Mouse (Mus musculus) limb, embryonic 10.5 days (tissue): ENCODE results near the gene Ctnnbl1. TPM values are rescaled to one million over a fixed set of nuclear protein-coding genes. Genes with fewer than 3 reads are reported as not detected.
A peak's percentile ranks its signal among the peaks of the same experiment; 100 is the strongest.

Source experiments
- DNase-seq: peaks from one replicate; pipeline ENCODE4 v3.0.0-alpha.2; 2017; ENCODE audit warnings: low spot score
- H3K27ac ChIP-seq: fragments of 300-500 bp; sonication (generic); 2 replicates; pipeline ENCODE4 v1.5.1; 2016; ENCODE audit warnings: mild to moderate bottlenecking
- H3K27me3 ChIP-seq: fragments of 300-500 bp; sonication (generic); 2 replicates; pipeline ENCODE4 v1.6.1; 2016; ENCODE audit warnings: low read depth, mild to moderate bottlenecking; ENCODE audit not compliant: poor library complexity, severe bottlenecking
- H3K36me3 ChIP-seq: fragments of 300-500 bp; sonication (generic); 2 replicates; pipeline ENCODE4 v1.6.1; 2016; ENCODE audit warnings: mild to moderate bottlenecking, moderate library complexity
- H3K4me1 ChIP-seq: fragments of 300-500 bp; sonication (generic); 2 replicates; pipeline ENCODE4 v1.6.1; 2016
- H3K4me3 ChIP-seq: fragments of 300-500 bp; sonication (generic); 2 replicates; pipeline ENCODE4 v1.5.1; 2016; ENCODE audit warnings: mild to moderate bottlenecking, moderate library complexity
- H3K9me3 ChIP-seq: fragments of 300-500 bp; sonication (generic); replicated peaks from 2 replicates; pipeline ENCODE4 v1.6.1; 2016; ENCODE audit warnings: mild to moderate bottlenecking
- WGBS: fragments of 180-500 bp; shearing (Covaris S2); methylation state at CpG from one replicate; pipeline ENCODE4 v1.1.7; 2016; 5-methylcytosine and 5-hydroxymethylcytosine counted together
- polyA plus RNA-seq: library from polyadenylated mRNA; unstranded; fragments of >200 nt; fragmentation: Nextera tagmentation; extraction: Ambion mirVana; gene quantifications from 2 replicates; pipeline ENCODE4 v1.2.1, GENCODE M21; 2016

The Ctnnbl1 gene
- polyA plus RNA-seq, 1 experiment from 2014 or later: 90.7 TPM

GRCm38 (mm10) chr2:157715586-157716191, 21.5 kb upstream of the Ctnnbl1 start:
- Histone ChIP-seq H3K36me3 (no peaks in the 10 kb centered on the region), H3K4me3 (no peak overlapping the region), H3K4me1 (peaks cover 40% of the 10 kb centered on the region), H3K27me3 (no peaks in the 10 kb centered on the region), H3K27ac (no peak overlapping the region; the same call in 1 of the 2 replicates), H3K9me3 (no peaks in the 10 kb centered on the region)
- 58% methylated on average over 12 of the region's 12 CpGs for WGBS
- no peak for DNase-seq

DNA sequence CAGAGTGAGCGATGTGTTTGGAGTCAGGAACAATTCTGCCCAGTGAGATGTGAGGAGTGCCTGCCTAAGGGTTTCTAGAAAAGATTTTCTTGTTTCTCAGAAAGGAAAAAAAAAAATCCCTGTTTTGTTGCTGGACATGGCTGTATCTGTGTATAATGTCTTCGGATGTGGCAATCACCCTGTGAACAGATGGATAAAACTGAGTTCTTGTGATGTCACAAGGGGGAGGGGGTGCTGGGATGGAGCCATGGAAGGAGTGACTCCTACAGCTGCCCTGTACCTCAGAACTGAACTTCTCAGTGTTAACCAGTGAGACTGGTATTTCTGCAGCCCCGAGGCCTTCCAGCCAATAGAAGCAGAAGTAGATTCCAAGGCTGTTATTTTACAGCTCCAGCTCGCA, 18.8 kb upstream of the Ctnnbl1 start:
- peaks cover 40% of the 10 kb centered on the region for H3K4me1 ChIP-seq
- no peak for DNase-seq
- H3K9me3 ChIP-seq: no peaks in the 10 kb centered on the region
- no peak overlapping the region for H3K27ac ChIP-seq
- no peaks in the 10 kb centered on the region for H3K36me3 ChIP-seq
- WGBS: 50% methylated on average over 4 of the region's 4 CpGs
- H3K27me3 ChIP-seq: no peaks in the 10 kb centered on the region
- H3K4me3 ChIP-seq: no peak overlapping the region

DNA sequence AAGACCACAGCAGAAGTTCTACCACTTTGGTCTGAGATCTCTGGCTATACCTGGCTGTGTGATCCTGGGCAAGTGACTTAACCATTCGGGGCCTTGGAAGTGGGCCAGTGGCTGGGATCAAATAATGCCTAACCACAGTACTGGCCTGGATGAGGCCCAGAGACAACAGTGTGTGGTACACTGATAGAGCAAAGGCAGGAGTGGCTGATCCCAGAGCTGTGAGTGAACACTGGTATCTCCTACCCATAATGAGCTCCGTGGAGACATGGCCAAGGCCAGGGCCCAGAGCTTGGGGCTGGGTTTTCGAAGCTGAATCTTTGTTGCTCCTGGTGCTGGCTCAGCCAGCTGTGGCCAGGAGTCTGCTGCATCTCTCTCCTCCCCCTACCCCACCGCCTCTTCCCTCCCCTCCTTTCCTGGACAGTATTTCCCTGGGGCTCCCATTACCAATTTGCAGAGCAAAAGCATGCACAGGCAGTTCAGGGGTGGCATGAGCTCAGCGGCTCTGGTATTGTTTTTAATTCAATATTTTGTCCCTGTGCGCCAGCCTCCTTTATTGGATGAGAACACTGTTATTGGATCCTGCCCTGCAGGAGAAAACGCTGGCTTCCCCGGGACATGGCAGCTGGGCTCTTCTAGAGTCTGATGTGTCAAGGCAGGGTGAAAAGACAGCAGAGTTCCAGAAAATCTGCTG, 13.2 kb upstream of the Ctnnbl1 start:
- Histone ChIP-seq H3K36me3 (no peaks in the 10 kb centered on the region), H3K27me3 (no peaks in the 10 kb centered on the region), H3K9me3 (no peaks in the 10 kb centered on the region), H3K4me1 (peaks cover 24% of the 10 kb centered on the region), H3K27ac (peak overlapping the region; percentile 53; the same call in 1 of the 2 replicates), H3K4me3 (no peak overlapping the region)
- no peak for DNase-seq
- 72% methylated on average over 8 of the region's 8 CpGs for WGBS

DNA sequence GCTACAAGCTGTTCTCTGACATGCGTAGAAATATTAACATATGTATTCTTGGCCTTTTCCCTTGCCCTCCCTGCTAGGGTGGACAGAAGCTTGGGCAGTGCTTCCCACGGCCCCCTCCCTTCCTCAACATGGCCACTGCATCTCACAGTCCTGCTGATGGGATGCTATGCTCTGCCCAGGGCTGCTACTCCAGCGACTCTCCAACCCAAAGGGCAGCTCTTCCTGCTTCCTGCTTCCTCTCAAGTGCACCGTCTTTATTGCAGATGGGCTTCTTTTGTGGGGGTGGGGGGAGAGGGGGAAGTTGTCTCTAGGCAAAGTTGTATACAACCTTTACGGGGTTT, 12.7 kb upstream of the Ctnnbl1 start:
- H3K27ac ChIP-seq: peak overlapping the region; percentile 53; the same call in 1 of the 2 replicates
- no peaks in the 10 kb centered on the region for H3K36me3 ChIP-seq
- peaks cover 19% of the 10 kb centered on the region for H3K4me1 ChIP-seq
- no peak overlapping the region for H3K4me3 ChIP-seq
- DNase-seq: no peak
- WGBS: 59% methylated on average over 5 of the region's 5 CpGs
- no peaks in the 10 kb centered on the region for H3K27me3 ChIP-seq
- no peaks in the 10 kb centered on the region for H3K9me3 ChIP-seq

- Histone ChIP-seq H3K4me3 (no peak overlapping the region), H3K27ac (no peak overlapping the region), H3K36me3 (peaks cover 13% of the 10 kb centered on the region), H3K27me3 (no peaks in the 10 kb centered on the region), H3K9me3 (no peaks in the 10 kb centered on the region), H3K4me1 (peaks cover 14% of the 10 kb centered on the region)
- DNase-seq: no peak
- WGBS: 79% methylated on average over 7 of the region's 7 CpGs
Observed at GRCm38 (mm10) chr2:157744619-157745018, 7.4 kb downstream of the Ctnnbl1 start.

DNA sequence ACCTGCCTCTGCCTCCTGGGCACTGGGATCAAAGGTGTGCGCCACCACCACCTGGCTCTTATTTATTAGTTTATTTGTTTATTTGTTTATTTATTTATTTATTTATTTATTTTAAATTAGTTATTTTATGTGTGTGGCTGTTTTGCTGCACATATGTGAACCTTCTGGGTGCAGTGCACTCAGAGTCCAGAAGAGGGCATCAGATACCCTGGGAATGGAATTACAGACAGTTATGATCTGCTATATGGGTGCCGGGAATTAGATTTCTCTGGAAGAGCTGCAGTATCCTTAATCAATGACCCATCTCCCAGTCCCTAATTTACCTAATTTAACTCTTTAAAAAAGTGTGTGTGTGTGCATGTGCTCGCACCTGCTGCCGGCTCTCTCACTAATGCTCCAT, 8.5 kb downstream of the Ctnnbl1 start:
- Histone ChIP-seq H3K4me1 (peaks cover 14% of the 10 kb centered on the region), H3K27ac (no peak overlapping the region), H3K27me3 (no peaks in the 10 kb centered on the region), H3K4me3 (no peak overlapping the region), H3K9me3 (no peaks in the 10 kb centered on the region), H3K36me3 (peaks cover 17% of the 10 kb centered on the region)
- no peak for DNase-seq
- WGBS: 97% methylated on average over 4 of the region's 4 CpGs

DNA sequence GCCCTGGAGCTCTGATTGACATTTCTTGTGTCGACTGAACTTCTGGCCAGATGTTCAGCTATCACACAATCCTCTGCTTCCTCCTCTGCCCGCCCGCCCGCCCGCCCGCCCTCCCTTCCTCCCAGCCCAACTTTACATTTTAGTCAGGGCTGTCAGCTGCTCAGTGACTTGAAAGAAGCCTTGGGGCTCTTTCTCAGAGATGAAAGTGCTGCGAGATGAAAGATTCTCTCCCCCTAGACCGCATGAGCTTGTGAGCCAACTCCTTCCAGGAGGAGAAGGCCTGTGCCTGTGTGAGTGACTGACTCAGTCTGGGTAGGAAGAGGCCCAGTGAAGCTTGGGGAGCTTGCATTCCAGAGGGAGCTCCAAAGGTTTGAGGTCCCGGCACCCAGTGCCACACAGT, 9.4 kb downstream of the Ctnnbl1 start:
- H3K4me3 ChIP-seq: no peak overlapping the region
- 39% methylated on average over 9 of the region's 9 CpGs for WGBS
- no peaks in the 10 kb centered on the region for H3K9me3 ChIP-seq
- no peak overlapping the region; the same call in 1 of the 2 replicates for H3K27ac ChIP-seq
- DNase-seq: no peak
- H3K27me3 ChIP-seq: no peaks in the 10 kb centered on the region
- H3K4me1 ChIP-seq: peaks cover 20% of the 10 kb centered on the region
- peaks cover 17% of the 10 kb centered on the region for H3K36me3 ChIP-seq

- Histone ChIP-seq H3K27ac (no peak overlapping the region), H3K27me3 (no peaks in the 10 kb centered on the region), H3K9me3 (no peaks in the 10 kb centered on the region), H3K4me1 (peaks cover 31% of the 10 kb centered on the region), H3K36me3 (peaks cover 17% of the 10 kb centered on the region), H3K4me3 (no peak overlapping the region)
- no peak for DNase-seq
- 43% methylated on average over 2 of the region's 2 CpGs for WGBS
Observed at GRCm38 (mm10) chr2:157747989-157748388, 10.8 kb downstream of the Ctnnbl1 start.

DNA sequence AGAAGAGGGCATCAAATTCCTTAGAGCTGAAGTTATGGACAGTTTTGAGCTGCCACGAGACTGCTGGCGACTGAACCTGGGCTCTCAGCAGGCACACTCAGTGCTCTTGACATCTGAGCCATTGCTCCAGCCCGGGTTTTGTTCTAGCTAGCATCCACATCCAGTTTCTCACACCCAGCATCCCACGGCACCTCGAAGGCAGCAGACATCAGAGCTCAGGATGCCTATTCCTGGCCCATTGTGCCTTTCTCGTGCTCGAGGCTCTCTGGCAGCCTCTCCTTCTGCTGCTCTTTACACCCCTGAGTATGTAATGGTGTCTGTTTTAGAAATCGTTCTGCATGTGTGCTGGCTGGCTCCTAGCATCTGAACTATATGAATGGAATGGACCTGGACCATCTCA, 13.3 kb downstream of the Ctnnbl1 start:
- H3K4me3 ChIP-seq: no peak overlapping the region
- DNase-seq: no peak
- no peaks in the 10 kb centered on the region for H3K9me3 ChIP-seq
- H3K27me3 ChIP-seq: no peaks in the 10 kb centered on the region
- H3K4me1 ChIP-seq: peaks cover 29% of the 10 kb centered on the region
- no peak overlapping the region for H3K27ac ChIP-seq
- H3K36me3 ChIP-seq: peaks cover 16% of the 10 kb centered on the region
- 79% methylated on average over 8 of the region's 8 CpGs for WGBS

- Histone ChIP-seq H3K4me1 (peaks cover 29% of the 10 kb centered on the region), H3K27me3 (no peaks in the 10 kb centered on the region), H3K4me3 (no peak overlapping the region), H3K9me3 (no peaks in the 10 kb centered on the region), H3K36me3 (peaks cover 12% of the 10 kb centered on the region), H3K27ac (no peak overlapping the region)
- no peak for DNase-seq
- 80% methylated on average over 12 of the region's 12 CpGs for WGBS
Observed at GRCm38 (mm10) chr2:157750926-157751588, 13.9 kb downstream of the Ctnnbl1 start.

- WGBS: 60% methylated on average over 22 of the region's 22 CpGs
- Histone ChIP-seq H3K4me3 (no peak overlapping the region), H3K9me3 (no peaks in the 10 kb centered on the region), H3K36me3 (peaks cover 10% of the 10 kb centered on the region), H3K27me3 (no peaks in the 10 kb centered on the region), H3K27ac (0 out of 2 replicates have a peak overlapping the region, but pooled peaks have one; percentile 2), H3K4me1 (peaks cover 24% of the 10 kb centered on the region)
- DNase-seq: no peak
Observed at GRCm38 (mm10) chr2:157751589-157752373, 14.6 kb downstream of the Ctnnbl1 start.

- Histone ChIP-seq H3K27me3 (no peaks in the 10 kb centered on the region), H3K9me3 (no peaks in the 10 kb centered on the region), H3K4me3 (no peak overlapping the region), H3K36me3 (peaks cover 10% of the 10 kb centered on the region), H3K27ac (no peak overlapping the region), H3K4me1 (peaks cover 20% of the 10 kb centered on the region)
- DNase-seq: no peak
- WGBS: 86% methylated on average over 7 of the region's 7 CpGs
Observed at GRCm38 (mm10) chr2:157752374-157752743, 15.2 kb downstream of the Ctnnbl1 start.

GRCm38 (mm10) chr2:157755771-157756170, 18.6 kb downstream of the Ctnnbl1 start:
- 76% methylated on average over 7 of the region's 7 CpGs for WGBS

More at GRCm38 (mm10) chr2:157755771-157756170, 18.6 kb downstream of the Ctnnbl1 start:
- Histone ChIP-seq H3K36me3 (peaks cover 3% of the 10 kb centered on the region; the same call in 1 of the 2 replicates), H3K27me3 (no peaks in the 10 kb centered on the region), H3K4me3 (no peak overlapping the region), H3K27ac (no peak overlapping the region), H3K4me1 (peaks cover 20% of the 10 kb centered on the region), H3K9me3 (no peaks in the 10 kb centered on the region)
- DNase-seq: no peak
